Mouse (Mus musculus) layer of hippocampus, adult 18-20 months (tissue): ENCODE data around the gene Gnptab. TPM values are rescaled to one million over a fixed set of nuclear protein-coding genes. Genes with fewer than 3 reads are reported as not detected.

Experiments used
- total RNA-seq, 2 experiments: library from RNA; stranded (reverse); gene quantifications; 2 replicates each; pipeline ENCODE4 v1.2.3; 2021

Gnptab gene
- total RNA-seq, 2 experiments from 2014 or later: 65.9 to 69.2 TPM

Other genes starting within 250 kb of the Gnptab start
- 1 to 10 TPM in 1 of 2 experiments, under 1 TPM in 1; 0.54 to 1.3 TPM for gene Parpbp, start 232.2 kb upstream of the Gnptab start, total RNA-seq
- gene Nup37, start 232.1 kb upstream of the Gnptab start, total RNA-seq: 1 to 10 TPM; 5.3 to 6.1 TPM
- 10 to 100 TPM; 21.0 to 24.3 TPM for gene Washc3, start 178.0 kb upstream of the Gnptab start, total RNA-seq
- 1 to 10 TPM in 1 of 2 experiments, under 1 TPM in 1; 0.87 to 1.9 TPM for gene Dram1, start 52 bp upstream of the Gnptab start, total RNA-seq
- gene Sycp3, start 80.4 kb downstream of the Gnptab start, total RNA-seq: under 1 TPM in 1 of 2 experiments, not detected in 1; 0.37 TPM
- 10 to 100 TPM; 39.3 to 39.5 TPM for gene Chpt1, start 124.9 kb downstream of the Gnptab start, total RNA-seq
- 1 to 10 TPM; 2.0 to 2.8 TPM for gene Mybpc1, start 226.0 kb downstream of the Gnptab start, total RNA-seq